Mouse (Mus musculus): Measurements from ENCODE around the gene Shc1. TPM values are rescaled to one million over a fixed set of nuclear protein-coding genes. Genes with fewer than 3 reads are reported as not detected.

Gene Shc1
- polyA plus RNA-seq, 1 experiment from 2014 or later: 91.4 TPM

GRCm38 (mm10) chr3:89458372-89458964 is 40.2 kb downstream of the Shc1 start:
- WGBS: 49% methylated on average over 13 of the region's 13 CpGs
- H3K9ac ChIP-seq: no peak overlapping the region

GRCm38 (mm10) chr3:89458965-89459807 is 40.9 kb downstream of the Shc1 start:
- 1% methylated on average over 33 of the region's 36 CpGs for WGBS
- Histone ChIP-seq H3K4me3 (peak overlapping the region; percentile 70), H3K9ac (peak overlapping the region; percentile 84)

More at GRCm38 (mm10) chr3:89458372-89458964, 40.2 kb downstream of the Shc1 start:
- Histone ChIP-seq H3K4me2 (peak overlapping the region; percentile 76), H3K27ac (peak overlapping the region; percentile 89), H3K4me3 (peak overlapping the region; percentile 70), H3K9me3 (no peaks in the 10 kb centered on the region), H3K27me3 (no peaks in the 10 kb centered on the region), H3K36me3 (peaks cover 8% of the 10 kb centered on the region; the same call in 1 of the 2 replicates), H3K4me1 (peaks cover 19% of the 10 kb centered on the region)
- ATAC-seq (ENCODE audit: insufficient number of reproducible peaks, insufficient read depth, low FRiP score, low TSS enrichment, low read depth): no peak

GRCm38 (mm10) chr3:89468268-89468667 is 50.0 kb downstream of the Shc1 start:
- Histone ChIP-seq H3K9me3 (no peaks in the 10 kb centered on the region), H3K4me1 (no peaks in the 10 kb centered on the region), H3K4me2 (no peak overlapping the region), H3K9ac (no peak overlapping the region), H3K27ac (no peak overlapping the region), H3K4me3 (no peak overlapping the region), H3K27me3 (no peaks in the 10 kb centered on the region), H3K36me3 (peaks cover 37% of the 10 kb centered on the region)
- ATAC-seq (ENCODE audit: insufficient number of reproducible peaks, insufficient read depth, low FRiP score, low TSS enrichment, low read depth): no peak
- 45% methylated on average over 4 of the region's 4 CpGs for WGBS

More at GRCm38 (mm10) chr3:89458965-89459807, 40.9 kb downstream of the Shc1 start:
- Histone ChIP-seq H3K27me3 (no peaks in the 10 kb centered on the region), H3K9me3 (no peaks in the 10 kb centered on the region), H3K27ac (peak overlapping the region; percentile 89), H3K36me3 (peaks cover 10% of the 10 kb centered on the region; the same call in 1 of the 2 replicates), H3K4me2 (peak overlapping the region; percentile 76), H3K4me1 (peaks cover 19% of the 10 kb centered on the region)
- ATAC-seq (ENCODE audit: insufficient number of reproducible peaks, insufficient read depth, low FRiP score, low TSS enrichment, low read depth): peak; percentile 83

GRCm38 (mm10) chr3:89472280-89472679 is 54.0 kb downstream of the Shc1 start:
- no peaks in the 10 kb centered on the region for H3K4me1 ChIP-seq
- peaks cover 24% of the 10 kb centered on the region for H3K36me3 ChIP-seq
- H3K9me3 ChIP-seq: no peaks in the 10 kb centered on the region
- no peaks in the 10 kb centered on the region for H3K27me3 ChIP-seq
- no peak for ATAC-seq (ENCODE audit: insufficient number of reproducible peaks, insufficient read depth, low FRiP score, low TSS enrichment, low read depth)
- no peak overlapping the region for H3K4me2 ChIP-seq
- no peak overlapping the region for H3K9ac ChIP-seq
- H3K4me3 ChIP-seq: no peak overlapping the region
- WGBS: 70% methylated on average over 7 of the region's 7 CpGs
- H3K27ac ChIP-seq: no peak overlapping the region

DNA sequence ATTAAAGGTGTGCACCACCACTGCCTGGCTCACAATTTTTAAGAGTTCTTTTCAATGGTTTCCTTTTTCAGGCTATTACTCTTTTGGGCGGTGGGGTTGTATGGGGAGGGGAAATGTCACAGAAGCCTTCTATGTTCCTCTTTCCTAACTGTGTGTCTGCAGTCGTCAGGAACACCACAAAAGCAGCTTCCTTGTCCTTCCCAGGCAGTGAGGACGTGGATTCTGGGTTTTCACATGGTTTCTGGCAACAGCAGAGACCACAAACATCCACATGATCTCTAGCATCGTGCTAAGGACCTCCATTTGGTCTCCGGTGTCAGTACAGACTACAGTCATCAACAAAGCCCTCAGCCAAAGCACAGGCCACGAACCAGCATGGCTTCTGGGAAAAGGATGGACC is 55.6 kb downstream of the Shc1 start:
- Histone ChIP-seq H3K9ac (no peak overlapping the region), H3K27me3 (no peaks in the 10 kb centered on the region), H3K4me2 (no peak overlapping the region), H3K9me3 (no peaks in the 10 kb centered on the region), H3K4me3 (no peak overlapping the region), H3K4me1 (no peaks in the 10 kb centered on the region), H3K27ac (no peak overlapping the region), H3K36me3 (peaks cover 11% of the 10 kb centered on the region; the same call in 1 of the 2 replicates)
- 64% methylated on average over 6 of the region's 6 CpGs for WGBS
- no peak for ATAC-seq (ENCODE audit: insufficient number of reproducible peaks, insufficient read depth, low FRiP score, low TSS enrichment, low read depth)

DNA sequence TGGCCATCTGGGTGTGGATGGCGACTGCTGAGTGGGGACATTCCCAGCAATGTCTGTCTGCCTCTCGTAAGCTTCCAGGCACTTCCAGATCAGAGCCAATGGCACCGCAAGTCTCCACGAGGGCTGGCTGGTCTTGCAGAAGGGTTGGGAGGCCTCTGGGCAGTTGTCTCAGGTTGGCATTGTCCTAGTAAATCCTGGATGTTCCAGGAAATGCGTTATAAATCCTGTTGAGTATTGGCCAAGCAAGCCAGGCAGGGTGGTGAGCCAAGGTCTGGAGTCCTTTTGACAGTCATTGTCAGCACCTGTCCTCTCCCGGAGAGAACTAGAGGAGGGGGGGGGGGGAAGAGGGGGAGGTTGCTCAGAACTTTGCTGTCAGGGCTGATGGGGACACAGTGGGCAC is 60.8 kb downstream of the Shc1 start:
- 79% methylated on average over 6 of the region's 6 CpGs for WGBS
- Histone ChIP-seq H3K9ac (no peak overlapping the region), H3K4me2 (no peak overlapping the region), H3K9me3 (no peaks in the 10 kb centered on the region), H3K27ac (no peak overlapping the region), H3K36me3 (no peaks in the 10 kb centered on the region), H3K27me3 (no peaks in the 10 kb centered on the region), H3K4me3 (no peak overlapping the region), H3K4me1 (no peaks in the 10 kb centered on the region)
- ATAC-seq (ENCODE audit: insufficient number of reproducible peaks, insufficient read depth, low FRiP score, low TSS enrichment, low read depth): no peak

Other genes with a start within 250 kb of the Shc1 start
- 115 and 125 TPM in 2 replicates for gene Scamp3, start 241.0 kb upstream of the Shc1 start, polyA plus RNA-seq (2015; fragmentation: Nextera tagmentation; extraction: Ambion mirVana)
- gene Fam189b, start 235.3 kb upstream of the Shc1 start, polyA plus RNA-seq (2015; fragmentation: Nextera tagmentation; extraction: Ambion mirVana): 31.5 and 32.6 TPM in 2 replicates
- 34.7 TPM in 2 replicates for gene Gba, start 215.5 kb upstream of the Shc1 start, polyA plus RNA-seq (2015; fragmentation: Nextera tagmentation; extraction: Ambion mirVana)
- 42.0 and 48.1 TPM in 2 replicates for gene Thbs3, start 203.3 kb upstream of the Shc1 start, polyA plus RNA-seq (2015; fragmentation: Nextera tagmentation; extraction: Ambion mirVana)
- 182 and 212 TPM in 2 replicates for gene Mtx1, start 191.4 kb upstream of the Shc1 start, polyA plus RNA-seq (2015; fragmentation: Nextera tagmentation; extraction: Ambion mirVana)
- gene Muc1, start 189.4 kb upstream of the Shc1 start, polyA plus RNA-seq (2015; fragmentation: Nextera tagmentation; extraction: Ambion mirVana): 1.5 and 1.6 TPM in 2 replicates
- gene Krtcap2, start 172.5 kb upstream of the Shc1 start, polyA plus RNA-seq (2015; fragmentation: Nextera tagmentation; extraction: Ambion mirVana): 300 and 361 TPM in 2 replicates
- 7.0 and 9.7 TPM in 2 replicates for gene Trim46, start 172.1 kb upstream of the Shc1 start, polyA plus RNA-seq (2015; fragmentation: Nextera tagmentation; extraction: Ambion mirVana)
- 120 and 147 TPM in 2 replicates for gene Dpm3, start 159.1 kb upstream of the Shc1 start, polyA plus RNA-seq (2015; fragmentation: Nextera tagmentation; extraction: Ambion mirVana)
- gene Slc50a1, start 147.9 kb upstream of the Shc1 start, polyA plus RNA-seq (2015; fragmentation: Nextera tagmentation; extraction: Ambion mirVana): 67.4 and 68.6 TPM in 2 replicates
- 40.7 and 43.1 TPM in 2 replicates for gene Efna1, start 137.3 kb upstream of the Shc1 start, polyA plus RNA-seq (2015; fragmentation: Nextera tagmentation; extraction: Ambion mirVana)
- gene Efna3, start 95.5 kb upstream of the Shc1 start, polyA plus RNA-seq (2015; fragmentation: Nextera tagmentation; extraction: Ambion mirVana): 22.6 and 26.6 TPM in 2 replicates
- 46.5 and 50.1 TPM in 2 replicates for gene Efna4, start 80.4 kb upstream of the Shc1 start, polyA plus RNA-seq (2015; fragmentation: Nextera tagmentation; extraction: Ambion mirVana)
- gene Adam15, start 68.4 kb upstream of the Shc1 start, polyA plus RNA-seq (2015; fragmentation: Nextera tagmentation; extraction: Ambion mirVana): 50.8 and 52.6 TPM in 2 replicates
- 0.18 and 0.38 TPM in 2 replicates for gene Dcst2, start 56.5 kb upstream of the Shc1 start, polyA plus RNA-seq (2015; fragmentation: Nextera tagmentation; extraction: Ambion mirVana)
- gene Dcst1, start 53.2 kb upstream of the Shc1 start, polyA plus RNA-seq (2015; fragmentation: Nextera tagmentation; extraction: Ambion mirVana): 0.44 and 0.85 TPM in 2 replicates
- 1.7 and 2.1 TPM in 2 replicates for gene Zbtb7b, start 23.7 kb upstream of the Shc1 start, polyA plus RNA-seq (2015; fragmentation: Nextera tagmentation; extraction: Ambion mirVana)
- gene Lenep, start 15.7 kb upstream of the Shc1 start, polyA plus RNA-seq (2015; fragmentation: Nextera tagmentation; extraction: Ambion mirVana): not detected in 2 replicates
- gene Flad1, start 6.6 kb upstream of the Shc1 start, polyA plus RNA-seq (2015; fragmentation: Nextera tagmentation; extraction: Ambion mirVana): 29.4 and 29.5 TPM in 2 replicates
- gene Cks1b, start 60 bp upstream of the Shc1 start, polyA plus RNA-seq (2015; fragmentation: Nextera tagmentation; extraction: Ambion mirVana): 513 and 525 TPM in 2 replicates
- gene Pygo2, start 11.8 kb downstream of the Shc1 start, polyA plus RNA-seq (2015; fragmentation: Nextera tagmentation; extraction: Ambion mirVana): 47.8 and 50.5 TPM in 2 replicates
- 25.2 and 27.7 TPM in 2 replicates for gene Pbxip1, start 18.3 kb downstream of the Shc1 start, polyA plus RNA-seq (2015; fragmentation: Nextera tagmentation; extraction: Ambion mirVana)
- gene Pmvk, start 36.1 kb downstream of the Shc1 start, polyA plus RNA-seq (2015; fragmentation: Nextera tagmentation; extraction: Ambion mirVana): 49.3 and 57.5 TPM in 2 replicates
- gene Kcnn3, start 101.7 kb downstream of the Shc1 start, polyA plus RNA-seq (2015; fragmentation: Nextera tagmentation; extraction: Ambion mirVana): 1.5 and 1.7 TPM in 2 replicates